Mouse (Mus musculus) layer of hippocampus, postnatal 14 days (tissue): ENCODE results near the gene Scrt2. TPM values are rescaled to one million over a fixed set of nuclear protein-coding genes. Genes with fewer than 3 reads are reported as not detected.

ENCODE experiments used
- DNase-seq, 2 experiments: peaks; one replicate each; pipeline ENCODE4 v3.0.0; 2021 to 2022; ENCODE audit warnings: low spot score in 2 of 2, mixed read lengths in 1 of 2
- total RNA-seq, 2 experiments: library from RNA; stranded (reverse); gene quantifications; 2 replicates each; pipeline ENCODE4 v1.2.3; 2021

The Scrt2 gene
- total RNA-seq, 2 experiments from 2014 or later, result 25.6 to 27.7 TPM

- peak in 1 of 2 experiments; percentile 78 for DNase-seq
These were observed 24.2 kb downstream of the Scrt2 start, which contains the start of gene Srxn1 for GRCm38 (mm10) chr2:152105318-152106224. TSS of gene Srxn1 (plus strand) at chr2:152105516.

- no peak for DNase-seq
These were observed 24.9 kb downstream of the Scrt2 start for GRCm38 (mm10) chr2:152106225-152106595.

- DNase-seq, result no peak
These were observed 25.3 kb downstream of the Scrt2 start for GRCm38 (mm10) chr2:152106597-152106996.

DNA sequence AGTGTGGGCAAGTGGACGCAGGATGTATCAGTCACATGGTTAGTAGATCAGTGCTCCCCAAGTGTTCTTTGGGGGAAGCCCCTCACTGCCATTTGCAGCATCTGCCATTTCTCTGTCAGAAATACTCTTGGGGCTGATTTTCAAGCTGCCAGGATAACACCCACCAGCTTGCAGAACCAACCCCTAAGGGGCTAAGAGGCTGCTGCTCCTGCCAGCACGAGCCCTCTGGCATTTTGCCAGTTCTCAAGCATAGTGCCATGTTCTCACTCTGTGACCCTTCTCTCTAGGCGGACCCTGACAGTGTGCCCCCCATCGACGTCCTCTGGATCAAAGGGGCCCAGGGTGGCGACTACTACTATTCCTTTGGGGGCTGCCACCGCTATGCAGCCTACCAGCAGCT, 27.4 kb downstream of the Scrt2 start:
- DNase-seq, result peak in 1 of 2 experiments; percentile 18

DNA sequence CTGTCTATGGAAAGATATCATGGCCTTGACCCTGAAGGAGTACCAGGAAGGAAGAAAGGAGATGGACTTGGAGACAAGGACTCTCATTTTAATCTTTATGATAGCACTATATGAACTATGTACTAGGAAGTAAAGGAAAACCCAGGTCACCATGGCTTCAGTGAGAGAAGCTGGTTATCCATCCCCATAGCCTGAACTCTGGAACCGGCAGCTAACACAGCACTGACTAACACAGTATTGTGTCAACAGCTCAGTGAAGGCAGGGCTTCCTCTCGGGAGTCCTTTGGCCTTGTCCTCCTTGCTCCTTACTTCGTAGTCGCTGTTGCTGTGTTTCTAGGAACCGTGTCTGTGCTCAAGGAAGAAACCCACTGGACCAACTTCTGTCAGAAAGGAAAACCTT, 28.1 kb downstream of the Scrt2 start:
- no peak for DNase-seq

DNA sequence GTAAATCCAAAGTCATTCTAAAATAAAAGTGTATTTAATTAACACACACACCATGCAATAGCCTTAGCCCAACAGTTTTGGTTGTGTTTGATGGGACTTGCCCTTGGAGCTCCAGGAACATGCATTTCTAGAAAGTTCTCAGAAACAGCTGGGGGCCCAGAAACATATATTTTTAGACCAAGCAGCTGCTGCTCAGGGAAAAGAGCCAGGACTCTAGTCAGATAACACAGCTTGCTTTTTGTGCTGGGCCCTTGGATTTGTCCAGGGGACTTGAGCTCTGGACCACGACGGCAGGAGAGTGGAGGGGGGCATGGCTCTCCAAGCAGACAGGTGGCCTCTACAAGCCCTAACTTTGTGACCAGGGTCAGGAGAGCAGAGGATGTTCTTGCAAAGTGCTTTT, 30.0 kb downstream of the Scrt2 start:
- no peak for DNase-seq

- DNase-seq, result peak; percentile 92 to 93
These were observed 30.6 kb downstream of the Scrt2 start for GRCm38 (mm10) chr2:152111920-152112319.

- no peak for DNase-seq
These were observed 31.2 kb downstream of the Scrt2 start for GRCm38 (mm10) chr2:152112490-152112889.

DNA sequence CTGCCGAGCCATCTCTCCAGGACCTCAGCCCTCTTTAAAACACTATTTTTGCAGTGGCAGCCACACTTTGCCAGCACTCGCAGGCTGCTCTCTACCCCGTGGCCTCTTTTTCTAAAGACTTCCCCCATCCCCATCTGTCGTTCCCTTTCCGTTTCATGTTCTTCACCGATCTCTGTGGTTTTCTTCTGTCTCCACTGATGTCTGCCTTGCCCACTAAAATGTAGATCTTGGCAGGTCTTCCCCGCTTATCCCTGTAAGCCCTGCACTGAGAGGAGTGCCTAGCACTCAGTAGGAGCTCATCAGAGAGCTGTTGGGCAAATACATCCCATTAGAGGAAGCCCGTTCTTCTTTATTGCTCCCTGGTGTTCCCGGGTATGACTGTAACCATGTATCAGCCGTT, 31.6 kb downstream of the Scrt2 start:
- no peak for DNase-seq

- no peak for DNase-seq
These were observed 33.0 kb downstream of the Scrt2 start for GRCm38 (mm10) chr2:152114057-152114975.

- no peak for DNase-seq
These were observed 36.4 kb downstream of the Scrt2 start for GRCm38 (mm10) chr2:152117694-152118093.

GRCm38 (mm10) chr2:152119228-152119865, 38.0 kb downstream of the Scrt2 start:
- DNase-seq, result no peak

DNA sequence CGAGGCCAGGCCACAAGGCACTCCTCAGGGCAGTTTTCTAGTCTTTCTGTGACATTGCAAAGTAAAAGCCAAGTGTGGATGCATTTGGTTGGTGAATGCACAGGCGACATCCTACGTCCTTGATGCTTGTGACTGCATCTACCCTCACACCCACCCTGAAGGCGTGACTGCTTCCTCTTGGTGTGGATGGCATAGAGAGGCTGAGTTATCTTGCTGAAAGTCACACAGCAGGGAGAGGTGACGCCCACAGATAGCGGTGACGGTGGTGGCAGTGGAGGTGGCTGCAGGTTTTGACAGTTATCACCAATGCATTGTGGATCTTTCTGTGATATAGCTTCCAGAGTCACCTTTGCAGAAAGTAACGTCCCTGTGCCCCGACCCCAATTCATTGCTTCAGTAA, 41.6 kb downstream of the Scrt2 start:
- DNase-seq, result no peak

- DNase-seq, result no peak
These were observed 47.3 kb downstream of the Scrt2 start for GRCm38 (mm10) chr2:152128597-152128996.

DNA sequence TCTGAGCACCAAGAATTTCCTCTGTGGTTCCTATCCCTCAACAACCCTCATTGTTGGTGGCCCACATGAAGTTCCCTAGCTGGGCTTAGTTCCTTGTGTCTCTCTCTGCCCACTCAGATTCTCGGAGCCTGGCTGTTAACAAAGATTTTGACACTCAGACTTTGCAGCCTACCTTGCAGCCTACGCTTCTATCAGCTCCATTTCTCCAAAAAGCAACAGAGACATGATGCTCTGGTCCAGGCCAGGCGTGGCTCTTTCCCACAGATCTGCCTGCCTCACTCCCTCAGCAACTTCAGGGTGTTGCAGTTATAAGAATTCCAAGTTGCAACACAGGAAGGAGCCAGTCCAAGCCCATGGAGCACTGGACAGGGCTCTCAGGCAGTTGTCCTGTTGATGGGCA, 48.4 kb downstream of the Scrt2 start:
- DNase-seq, result no peak

DNA sequence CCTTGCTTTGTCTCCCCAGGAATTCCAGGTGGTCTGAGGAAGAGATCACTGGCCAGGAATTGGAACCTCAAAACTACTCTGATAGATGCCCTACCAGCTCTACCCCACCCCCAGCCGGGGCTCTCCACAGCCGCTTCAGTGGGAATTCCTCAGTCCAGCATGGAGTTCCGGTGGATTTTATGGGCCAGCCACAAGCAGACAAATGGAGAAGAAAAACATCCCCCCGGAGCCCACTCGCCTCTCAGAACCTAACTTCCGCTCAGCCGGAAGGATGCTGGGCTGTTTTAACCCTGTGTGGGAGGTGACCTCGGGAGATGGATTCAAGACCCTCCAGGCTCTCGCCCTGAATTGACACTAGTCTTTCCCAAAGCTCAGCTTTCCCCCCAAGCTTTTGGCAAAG, 50.7 kb downstream of the Scrt2 start:
- DNase-seq, result no peak

DNA sequence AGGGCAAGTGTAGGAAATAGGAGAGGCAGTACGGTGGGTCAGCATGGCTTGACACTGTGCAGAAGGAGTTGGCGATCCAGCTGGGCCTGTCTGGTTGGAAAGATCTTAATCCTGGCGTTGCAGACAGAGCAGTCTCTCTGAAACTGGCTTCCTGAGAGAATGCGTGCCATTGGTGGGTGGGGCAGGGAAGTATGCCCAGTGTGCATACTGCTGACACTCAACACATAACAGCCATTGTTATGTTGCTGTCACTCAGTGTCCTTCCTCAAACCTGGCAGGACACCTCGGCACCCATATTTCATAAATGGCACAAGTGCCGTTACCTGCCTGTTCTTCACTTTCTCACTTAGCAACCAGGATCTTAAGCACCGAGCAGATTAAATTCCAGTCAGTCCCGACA, 51.4 kb downstream of the Scrt2 start:
- DNase-seq, result no peak

DNA sequence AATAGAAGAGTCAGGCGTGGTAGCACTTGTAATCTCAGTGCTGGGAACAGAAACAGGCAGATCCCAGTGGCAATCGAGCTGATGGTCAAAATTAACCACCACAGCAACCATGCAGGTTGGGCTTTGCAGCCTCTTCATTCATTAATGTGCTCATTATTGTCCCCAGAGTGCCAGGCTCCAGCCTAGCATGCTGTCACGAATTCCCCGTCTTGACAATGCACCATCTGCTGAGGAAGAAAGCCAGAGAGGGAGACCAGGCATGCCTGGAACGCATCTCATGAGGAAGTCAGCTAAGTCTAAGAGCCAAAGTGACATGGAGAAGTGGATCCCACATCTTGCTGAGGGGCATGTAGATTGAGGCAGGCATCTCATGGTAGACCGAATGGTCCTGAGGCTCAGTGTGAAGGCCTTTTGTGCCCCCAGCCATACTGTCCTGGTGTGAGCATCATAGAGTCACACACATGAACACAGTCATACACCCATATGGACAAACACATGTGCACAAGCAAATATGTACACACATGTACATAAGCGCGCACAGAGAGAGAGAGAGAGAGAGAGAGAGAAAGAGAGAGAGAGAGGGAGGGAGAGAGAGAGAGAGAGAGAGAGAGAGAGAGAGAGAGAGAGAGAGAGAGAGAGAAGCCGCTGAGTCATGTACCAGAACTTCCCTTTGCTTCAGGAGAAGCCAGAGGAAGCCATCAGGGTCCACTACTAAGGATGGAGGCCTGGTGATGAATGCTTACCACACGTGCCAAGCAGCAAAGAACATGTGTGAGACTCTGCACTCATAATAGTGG, 58.1 kb downstream of the Scrt2 start:
- DNase-seq, result peak; percentile 27 to 52

GRCm38 (mm10) chr2:152140941-152141340, 59.6 kb downstream of the Scrt2 start:
- no peak for DNase-seq

DNA sequence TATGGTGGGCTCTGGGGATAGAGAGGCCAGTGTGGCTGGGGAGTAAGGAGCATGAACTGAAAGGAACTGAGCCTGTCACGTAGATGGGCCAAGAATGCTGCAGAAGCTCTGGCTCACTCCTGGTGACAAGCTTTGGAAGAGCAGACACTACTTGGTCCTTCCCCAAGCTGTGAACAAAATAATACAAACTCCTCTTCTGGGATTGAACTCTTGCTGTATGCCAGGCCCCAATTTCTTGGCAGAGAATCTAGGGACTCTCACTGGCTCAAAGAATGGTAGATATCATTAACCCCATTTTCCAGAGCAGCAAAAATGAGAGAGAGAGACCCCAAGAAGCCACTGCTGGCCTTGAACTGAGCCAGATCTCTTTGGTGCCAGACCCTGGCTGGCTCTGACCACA, 60.2 kb downstream of the Scrt2 start:
- DNase-seq, result no peak

DNA sequence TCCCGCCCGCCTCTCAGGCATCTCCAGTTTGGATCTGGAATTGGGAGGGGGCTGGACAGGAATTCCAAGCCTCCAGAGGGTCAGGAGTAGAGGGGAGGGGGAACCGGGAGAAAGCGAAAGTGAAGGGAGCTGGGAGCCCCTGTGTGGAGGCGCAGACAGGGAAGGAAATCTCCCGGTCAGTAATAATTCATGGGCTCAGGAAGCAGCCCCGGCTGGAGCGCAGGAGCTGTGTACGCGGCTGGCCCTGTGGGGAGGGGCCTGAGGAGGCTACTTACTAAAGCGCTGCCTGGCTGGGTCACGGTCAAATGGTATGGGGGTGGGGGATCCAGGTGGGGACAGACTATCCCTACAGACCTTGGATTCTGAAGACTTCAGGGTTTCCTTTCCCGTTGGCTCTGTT, 60.7 kb downstream of the Scrt2 start:
- DNase-seq, result no peak
